Mouse (Mus musculus) ES-Bruce4 (cell line): ENCODE measurements around the gene Eral1.

Experiments used
- CTCF ChIP-seq: IDR thresholded peaks from one replicate; pipeline ENCODE4 v1.8.1; 2011; ENCODE audit warnings: low read depth, low read length
- POLR2A ChIP-seq: IDR thresholded peaks from one replicate; pipeline ENCODE4 v1.8.1; 2011; ENCODE audit warnings: low read length; ENCODE audit not compliant: insufficient read depth

DNA sequence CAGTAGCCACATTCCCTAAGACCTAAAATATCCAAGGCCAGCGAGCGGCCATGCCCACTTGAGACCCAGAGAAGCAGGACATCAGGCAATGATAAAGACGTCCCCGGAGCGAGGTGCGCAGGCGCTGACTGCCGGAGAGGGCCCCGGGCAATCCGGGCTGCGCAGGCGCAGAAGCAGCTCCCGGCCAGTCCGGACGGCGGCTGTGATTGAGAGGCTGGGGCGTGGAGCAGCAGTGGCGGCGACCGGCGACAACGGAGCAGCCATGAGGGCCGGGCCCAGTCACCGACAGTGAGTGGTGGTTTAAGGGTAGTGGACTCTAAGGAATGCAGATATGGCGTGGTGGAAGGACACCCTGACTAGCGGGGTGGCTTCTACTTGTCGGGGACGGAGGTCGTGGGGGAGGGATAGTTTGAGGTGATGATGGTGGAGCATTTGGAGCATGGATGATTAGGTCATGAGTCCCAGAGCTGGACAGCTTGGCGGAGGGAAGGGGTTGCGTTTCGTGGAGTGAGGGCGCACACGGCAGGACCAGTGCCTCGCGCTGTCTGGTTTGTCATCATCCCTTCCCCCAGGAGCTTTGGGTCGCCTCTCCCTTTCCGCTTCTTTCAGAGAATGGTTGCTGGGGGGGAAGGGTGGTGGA is 14.4 kb upstream of the Eral1 start, which contains the start of gene Fam222b:
- TF ChIP-seq CTCF (no peak), POLR2A (no peak)
